Mouse (Mus musculus) MEL (cell line): ENCODE results near the gene Cdh15. TPM values are rescaled to one million over a fixed set of nuclear protein-coding genes. Genes with fewer than 3 reads are reported as not detected.

Experiments
- DNase-seq: peaks from one replicate; pipeline ENCODE4 v3.0.0; 2011; ENCODE audit warnings: low read depth, low spot score
- H3K27ac ChIP-seq: 2 replicates; pipeline ENCODE4 v1.5.1; 2012; ENCODE audit warnings: low read depth, mild to moderate bottlenecking, control low read depth, low read length, moderate library complexity; ENCODE audit not compliant: control insufficient read depth
- H3K27me3 ChIP-seq, 2 experiments: fragments of 150-350 bp in 1 of 2; sonication (generic) in 1 of 2; 2 replicates each; pipeline ENCODE4 v1.6.1; 2012; ENCODE audit warnings: low read length in 2 of 2, mild to moderate bottlenecking in 2 of 2, improper control_type of control experiment in 1 of 2, moderate library complexity in 1 of 2; ENCODE audit not compliant: insufficient read depth in 2 of 2, control insufficient read depth in 1 of 2
- H3K36me3 ChIP-seq, 2 experiments: 2 replicates each; pipeline ENCODE4 v1.6.1; 2012 to 2014; ENCODE audit warnings: low read length in 2 of 2, improper control_type of control experiment in 1 of 2, inconsistent platforms in 1 of 2, mild to moderate bottlenecking in 1 of 2; ENCODE audit not compliant: insufficient read depth in 2 of 2, control insufficient read depth in 1 of 2
- H3K4me1 ChIP-seq, 2 experiments: fragments of 150-350 bp in 1 of 2; sonication (generic) in 1 of 2; 2 replicates each; pipeline ENCODE4 v1.6.1; 2012; ENCODE audit warnings: low read length in 2 of 2, improper control_type of control experiment in 1 of 2, mild to moderate bottlenecking in 1 of 2; ENCODE audit not compliant: insufficient read depth in 2 of 2, control insufficient read depth in 1 of 2
- H3K4me3 ChIP-seq, 2 experiments: fragments of 150-350 bp in 1 of 2; sonication (generic) in 1 of 2; 2 replicates each; pipeline ENCODE4 v1.5.1; 2012; ENCODE audit warnings: low read depth in 2 of 2, low read length in 2 of 2, mild to moderate bottlenecking in 2 of 2, moderate library complexity in 2 of 2, control low read depth in 1 of 2, improper control_type of control experiment in 1 of 2; ENCODE audit not compliant: control insufficient read depth in 1 of 2, insufficient read depth in 1 of 2
- H3K79me2 ChIP-seq: 2 replicates; pipeline ENCODE4 v1.6.1; 2012; ENCODE audit warnings: mild to moderate bottlenecking, low read length, moderate library complexity; ENCODE audit not compliant: control insufficient read depth, poor library complexity, insufficient read depth
- H3K9ac ChIP-seq: 2 replicates; pipeline ENCODE4 v1.6.1; 2012; ENCODE audit warnings: low read depth, mild to moderate bottlenecking, control low read depth, low read length, moderate library complexity; ENCODE audit not compliant: control insufficient read depth, poor library complexity, severe bottlenecking
- H3K9me3 ChIP-seq: fragments of 150-350 bp; sonication (generic); replicated peaks from 2 replicates; pipeline ENCODE4 v1.6.1; 2012; ENCODE audit warnings: mild to moderate bottlenecking, low read length, improper control_type of control experiment, moderate library complexity; ENCODE audit not compliant: insufficient read depth
- BHLHE40 ChIP-seq: IDR thresholded peaks from 2 replicates; pipeline ENCODE4 v1.6.1; 2012; ENCODE audit warnings: low read depth, mild to moderate bottlenecking, inconsistent platforms, low read length, improper control_type of control experiment, borderline replicate concordance
- CHD1 ChIP-seq: IDR thresholded peaks from 2 replicates; pipeline ENCODE4 v1.6.1; 2012; ENCODE audit warnings: low read depth, mild to moderate bottlenecking, inconsistent platforms, low read length, improper control_type of control experiment
- CTCF ChIP-seq, 3 experiments: IDR thresholded peaks in 2 of 3; conservative IDR thresholded peaks in 1 of 3; 2 replicates each; pipeline ENCODE4 v1.5.1; 2011 to 2012; ENCODE audit warnings: low read length in 3 of 3, low read depth in 2 of 3, mild to moderate bottlenecking in 2 of 3, improper control_type of control experiment in 1 of 3, inconsistent platforms in 1 of 3, mixed read lengths in 1 of 3, moderate library complexity in 1 of 3; ENCODE audit not compliant: control insufficient read depth in 1 of 3, insufficient read depth in 1 of 3, poor library complexity in 1 of 3, severe bottlenecking in 1 of 3
- E2F4 ChIP-seq: IDR thresholded peaks from 2 replicates; pipeline ENCODE4 v1.6.1; 2011; ENCODE audit warnings: low read depth, low read length, improper control_type of control experiment, borderline replicate concordance
- ELF1 ChIP-seq: IDR thresholded peaks from 2 replicates; pipeline ENCODE4 v1.6.1; 2014; ENCODE audit warnings: low read depth, mild to moderate bottlenecking, inconsistent platforms, low read length, improper control_type of control experiment, moderate library complexity
- GABPA ChIP-seq: IDR thresholded peaks from 2 replicates; pipeline ENCODE4 v1.6.1; 2012; ENCODE audit warnings: low read depth, mild to moderate bottlenecking, inconsistent platforms, low read length, improper control_type of control experiment, moderate library complexity
- JUND ChIP-seq: IDR thresholded peaks from 2 replicates; pipeline ENCODE4 v1.6.1; 2011; ENCODE audit warnings: low read depth, mild to moderate bottlenecking, improper control_type of control experiment, low read length
- KAT2A ChIP-seq: conservative IDR thresholded peaks from 2 replicates; pipeline ENCODE4 v1.6.1; 2012; ENCODE audit warnings: low read depth, low read length, improper control_type of control experiment, inconsistent platforms
- MAFK ChIP-seq: IDR thresholded peaks from 2 replicates; pipeline ENCODE4 v1.6.1; 2011; ENCODE audit warnings: low read depth, mild to moderate bottlenecking, low read length, improper control_type of control experiment, borderline replicate concordance
- NELFE ChIP-seq: IDR thresholded peaks from 2 replicates; pipeline ENCODE4 v1.6.1; 2011; ENCODE audit warnings: low read depth, low read length, improper control_type of control experiment
- POLR2A ChIP-seq, 2 experiments: IDR thresholded peaks; 2 replicates each; pipeline ENCODE4 v1.6.1; 2011 to 2012; ENCODE audit warnings: low read length in 2 of 2, mild to moderate bottlenecking in 2 of 2, control low read depth in 1 of 2, improper control_type of control experiment in 1 of 2, low read depth in 1 of 2, moderate library complexity in 1 of 2; ENCODE audit not compliant: control insufficient read depth in 1 of 2, insufficient read depth in 1 of 2, poor library complexity in 1 of 2
- SIN3A ChIP-seq: IDR thresholded peaks from 2 replicates; pipeline ENCODE4 v1.6.1; 2012; ENCODE audit warnings: low read length, improper control_type of control experiment, inconsistent platforms
- TAL1 ChIP-seq: IDR thresholded peaks from 2 replicates; pipeline ENCODE4 v1.6.1; 2012; ENCODE audit warnings: mild to moderate bottlenecking, inconsistent platforms, low read length, moderate library complexity, mixed read lengths
- USF2 ChIP-seq, 2 experiments: IDR thresholded peaks; 2 replicates each; pipeline ENCODE4 v1.6.1; 2011 to 2012; ENCODE audit warnings: improper control_type of control experiment in 2 of 2, low read length in 2 of 2, borderline replicate concordance in 1 of 2, inconsistent platforms in 1 of 2, low read depth in 1 of 2, mild to moderate bottlenecking in 1 of 2; ENCODE audit not compliant: insufficient read depth in 1 of 2
- ZC3H11A ChIP-seq: IDR thresholded peaks from 2 replicates; pipeline ENCODE4 v1.6.1; 2012; ENCODE audit warnings: low read depth, mild to moderate bottlenecking, inconsistent platforms, low read length, improper control_type of control experiment
- ZKSCAN1 ChIP-seq: IDR thresholded peaks from 2 replicates; pipeline ENCODE4 v1.6.1; 2012; ENCODE audit warnings: low read depth, mild to moderate bottlenecking, inconsistent platforms, low read length, improper control_type of control experiment, moderate library complexity
- polyA plus RNA-seq, 2 experiments: library from polyadenylated mRNA; stranded (reverse) in 1 of 2; unstranded in 1 of 2; fragments of >175 nt in 1 of 2; fragments of >200 nt in 1 of 2; gene quantifications; 2 replicates each; pipeline versions ENCODE4 v1.2.1 to v1.2.4; 2012; ENCODE audit warnings: low replicate concordance in 2 of 2, low read depth in 1 of 2; ENCODE audit not compliant: insufficient read length in 2 of 2, insufficient read depth in 1 of 2, missing spikeins in 1 of 2
- total RNA-seq: library from RNA; depleted of rRNA; stranded (reverse); fragments of 300-350 nt; gene quantifications from 2 replicates; pipeline ENCODE4 v1.2.3, GENCODE M21; 2012

Cdh15 gene
- total and polyA plus RNA-seq, 3 experiments: 0.08 to 0.71 TPM; not detected in 1

GRCm38 (mm10) chr8:122880302-122880701, 32.5 kb downstream of the Cdh15 start:
- Histone ChIP-seq H3K79me2 (no peaks in the 10 kb centered on the region), H3K36me3 (peaks cover 0 to 7% of the 10 kb centered on the region in 2 experiments; a peak in 2 of 4 replicates), H3K4me1 (no peaks in the 10 kb centered on the region), H3K9me3 (no peaks in the 10 kb centered on the region), H3K27ac (no peak overlapping the region), H3K4me3 (no peak overlapping the region), H3K27me3 (no peaks in the 10 kb centered on the region), H3K9ac (no peak overlapping the region)
- DNase-seq: no peak
- no peak for TF ChIP-seq ZKSCAN1
- no peak for TF ChIP-seq CTCF (IDR thresholded peaks at IDR 0.05 in 2 of 3, conservative IDR thresholded peaks at IDR 0.05 in 1 of 3; ENCODE audit: control insufficient read depth in 1 of 3, insufficient read depth in 1 of 3, low read depth in 2 of 3, low read length in 3 of 3, poor library complexity in 1 of 3, severe bottlenecking in 1 of 3)
- no peak for TF ChIP-seq POLR2A (IDR thresholded peaks at IDR 0.05; ENCODE audit: control insufficient read depth in 1 of 2, insufficient read depth in 1 of 2, low read depth in 1 of 2, low read length in 2 of 2, poor library complexity in 1 of 2)
- no peak for TF ChIP-seq E2F4
- TF ChIP-seq MAFK: no peak
- TF ChIP-seq KAT2A: no peak
- no peak for TF ChIP-seq SIN3A
- TF ChIP-seq CHD1: no peak
- no peak for TF ChIP-seq NELFE
- no peak for TF ChIP-seq GABPA
- no peak for TF ChIP-seq ZC3H11A
- no peak for TF ChIP-seq BHLHE40

DNA sequence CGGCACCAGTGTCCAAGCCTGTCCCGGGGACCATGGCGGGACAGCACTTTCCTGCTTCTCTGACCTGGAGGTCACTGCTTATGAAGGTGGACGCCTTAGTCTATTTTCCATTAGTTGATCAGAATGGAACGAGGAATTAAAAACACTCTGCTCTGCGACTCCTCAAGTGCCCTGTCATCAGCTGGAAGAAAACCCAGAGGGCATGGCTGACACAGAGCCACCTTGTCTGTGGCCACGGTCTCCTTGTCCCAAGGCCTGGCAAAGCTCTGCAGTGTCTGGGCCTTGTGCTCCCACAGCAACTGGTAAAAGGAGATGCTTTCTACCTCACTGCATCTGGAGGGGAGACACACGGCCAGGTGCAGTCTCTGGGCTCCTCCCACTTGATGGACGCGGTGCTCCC, 35.9 kb downstream of the Cdh15 start:
- H3K27me3 ChIP-seq: no peaks in the 10 kb centered on the region
- H3K4me3 ChIP-seq: no peak overlapping the region
- H3K9ac ChIP-seq: no peak overlapping the region
- no peak for TF ChIP-seq JUND
- TF ChIP-seq SIN3A: no peak
- no peak for TF ChIP-seq TAL1
- TF ChIP-seq USF2 (IDR thresholded peaks at IDR 0.05; ENCODE audit: borderline replicate concordance in 1 of 2, insufficient read depth in 1 of 2, low read depth in 1 of 2, low read length in 2 of 2): no peak
- no peak for TF ChIP-seq BHLHE40
- no peak for TF ChIP-seq ELF1
- H3K36me3 ChIP-seq: peaks cover 0 to 20% of the 10 kb centered on the region in 2 experiments; a peak in 2 of 4 replicates
- no peak for DNase-seq
- H3K27ac ChIP-seq: no peak overlapping the region
- H3K9me3 ChIP-seq: no peaks in the 10 kb centered on the region
- H3K4me1 ChIP-seq: no peaks in the 10 kb centered on the region
- no peaks in the 10 kb centered on the region for H3K79me2 ChIP-seq
